In genomic region chr13:46780379-46780778, GRCm38 (mm10) we compare ENCODE assay signal across 29 mouse cellular contexts. TPM values are rescaled to one million over a fixed set of nuclear protein-coding genes. Genes with fewer than 3 reads are reported as not detected.
DNase-seq lines count a peak whose midpoint lies in the region; ATAC-seq and TF ChIP-seq lines count a peak whose summit lies in the region.
"Had no signal": no experiment of that assay in that cellular context is flagged by ENCODE, and none has a peak within 500 bp of the region (broad histone marks: within the 10 kb centered on the region; RNA-seq: fewer than 3 reads in every experiment).

No protein-coding gene starts in this region.

- ATAC-seq in kidney, embryonic 16.5 days (ENCODE audit: low FRiP score, low TSS enrichment) = no peak
- no peak for ATAC-seq in liver, postnatal 0 days
- ATAC-seq in liver, embryonic 12.5 days = peak; percentile 69
- ATAC-seq in liver, embryonic 15.5 days (ENCODE audit: insufficient read depth) = peak; percentile 62
- ATAC-seq: forebrain, embryonic 15.5 days; midbrain, embryonic 16.5 days had no signal

- no peak overlapping the region for H3K4me2 ChIP-seq in kidney, embryonic 16.5 days (replicated peaks; ENCODE audit: low read depth, low read length)
- H3K4me2 ChIP-seq in liver, postnatal 0 days (ENCODE audit: low read depth, low read length) = no peak overlapping the region
- H3K4me2 ChIP-seq in liver, embryonic 12.5 days = peak overlapping the region; percentile 2; the same call in 1 of the 2 replicates
- H3K4me2 ChIP-seq in liver, embryonic 15.5 days = no peak overlapping the region
- H3K4me2 ChIP-seq: embryonic facial prominence, embryonic 12.5 days; forebrain, embryonic 15.5 days; hindbrain, embryonic 15.5 days; limb, embryonic 13.5 days; neural tube, embryonic 12.5 days had no signal

- H3K36me3 ChIP-seq in kidney, embryonic 16.5 days (ENCODE audit: insufficient read depth, low read length) = 0 out of 2 replicates have a peak, but pooled peaks cover 12% of the 10 kb centered on the region
- peaks cover 9% of the 10 kb centered on the region; the same call in 1 of the 2 replicates for H3K36me3 ChIP-seq in liver, postnatal 0 days (replicated peaks; ENCODE audit: insufficient read depth, low read length)
- H3K36me3 ChIP-seq in liver, embryonic 12.5 days = peaks cover 6% of the 10 kb centered on the region; the same call in 1 of the 2 replicates
- no peaks in the 10 kb centered on the region for H3K36me3 ChIP-seq in liver, embryonic 15.5 days (replicated peaks)
- H3K36me3 ChIP-seq: forebrain, embryonic 15.5 days; G1E had no signal

- no peaks in the 10 kb centered on the region for H3K9me3 ChIP-seq in kidney, embryonic 16.5 days (ENCODE audit: low read length)
- H3K9me3 ChIP-seq in liver, postnatal 0 days (ENCODE audit: low read length) = no peaks in the 10 kb centered on the region
- no peaks in the 10 kb centered on the region for H3K9me3 ChIP-seq in liver, embryonic 12.5 days (replicated peaks)
- H3K9me3 ChIP-seq in liver, embryonic 15.5 days (replicated peaks) = no peaks in the 10 kb centered on the region
- H3K9me3 ChIP-seq: embryonic facial prominence, embryonic 12.5 days; forebrain, embryonic 15.5 days; G1E; hindbrain, embryonic 10.5 days; hindbrain, embryonic 15.5 days; limb, embryonic 13.5 days; midbrain, embryonic 10.5 days; neural tube, embryonic 12.5 days had no signal

- H3K27ac ChIP-seq in kidney, embryonic 16.5 days (ENCODE audit: low read length) = peak overlapping the region; percentile 37
- no peak overlapping the region for H3K27ac ChIP-seq in liver, postnatal 0 days (ENCODE audit: low read depth)
- no peak overlapping the region for H3K27ac ChIP-seq in liver, embryonic 12.5 days
- no peak overlapping the region for H3K27ac ChIP-seq in liver, embryonic 15.5 days (replicated peaks)
- H3K27ac ChIP-seq: embryonic facial prominence, embryonic 12.5 days; forebrain, embryonic 15.5 days; hindbrain, embryonic 10.5 days; hindbrain, embryonic 15.5 days; limb, embryonic 13.5 days; midbrain, embryonic 10.5 days; neural tube, embryonic 12.5 days had no signal

- no peak for TF ChIP-seq EP300 in liver, postnatal 0 days (IDR thresholded peaks at IDR 0.05; ENCODE audit: low read depth)

- WGBS in kidney, embryonic 16.5 days = 78% methylated on average over 11 of the region's 11 CpGs
- 68% methylated on average over 11 of the region's 11 CpGs for WGBS in liver, postnatal 0 days (ENCODE audit: insufficient replicate concordance)
- 48% methylated on average over 11 of the region's 11 CpGs for WGBS in liver, embryonic 12.5 days (ENCODE audit: insufficient replicate concordance)
- 47% methylated on average over 11 of the region's 11 CpGs for WGBS in liver, embryonic 15.5 days (ENCODE audit: insufficient replicate concordance)

- H3K27me3 ChIP-seq in kidney, embryonic 16.5 days (ENCODE audit: insufficient read depth, low read length) = no peaks in the 10 kb centered on the region
- no peaks in the 10 kb centered on the region for H3K27me3 ChIP-seq in liver, postnatal 0 days (ENCODE audit: insufficient read depth, low read length)
- no peaks in the 10 kb centered on the region for H3K27me3 ChIP-seq in liver, embryonic 12.5 days (replicated peaks)
- H3K27me3 ChIP-seq in liver, embryonic 15.5 days = no peaks in the 10 kb centered on the region
- H3K27me3 ChIP-seq: embryonic facial prominence, embryonic 12.5 days; forebrain, embryonic 15.5 days; hindbrain, embryonic 15.5 days; limb, embryonic 13.5 days; neural tube, embryonic 12.5 days had no signal

- H3K9ac ChIP-seq in kidney, embryonic 16.5 days (replicated peaks; ENCODE audit: low read length) = no peak overlapping the region
- no peak overlapping the region for H3K9ac ChIP-seq in liver, postnatal 0 days (replicated peaks)
- H3K9ac ChIP-seq in liver, embryonic 12.5 days = no peak overlapping the region
- no peak overlapping the region for H3K9ac ChIP-seq in liver, embryonic 15.5 days
- H3K9ac ChIP-seq: embryonic facial prominence, embryonic 12.5 days; forebrain, embryonic 15.5 days; hindbrain, embryonic 15.5 days; limb, embryonic 13.5 days; neural tube, embryonic 12.5 days had no signal

- no peak for TF ChIP-seq CTCF in liver, postnatal 0 days (IDR thresholded peaks at IDR 0.05; ENCODE audit: low read depth)

- peaks cover 11% of the 10 kb centered on the region for H3K4me1 ChIP-seq in kidney, embryonic 16.5 days (ENCODE audit: insufficient read depth, low read length)
- H3K4me1 ChIP-seq in liver, postnatal 0 days (ENCODE audit: insufficient read depth) = no peaks in the 10 kb centered on the region
- peaks cover 45% of the 10 kb centered on the region for H3K4me1 ChIP-seq in liver, embryonic 12.5 days
- peaks cover 29% of the 10 kb centered on the region for H3K4me1 ChIP-seq in liver, embryonic 15.5 days (replicated peaks)
- H3K4me1 ChIP-seq: embryonic facial prominence, embryonic 12.5 days; forebrain, embryonic 15.5 days; hindbrain, embryonic 10.5 days; hindbrain, embryonic 15.5 days; midbrain, embryonic 10.5 days had no signal

- DNase-seq in kidney, adult 8-10 months = no peak
- peak; percentile 24 for DNase-seq in liver
- DNase-seq in liver, postnatal 0 days = no peak
- DNase-seq in cerebellum, adult 9-11 months = no peak
- DNase-seq: adrenal gland, adult 8-10 months; B cell, adult 2 months; cerebellum, adult 8-10 months; cerebellum, postnatal 36 days; embryo, embryonic 11 days; gastrocnemius, postnatal 14 days; heart, postnatal 14 days; kidney, adult 18-20 months; kidney, postnatal 25 days; lung, adult 2 months; lung, postnatal 14 days; spleen, adult 18-20 months had no signal

- H3K4me3 ChIP-seq in kidney, embryonic 16.5 days (ENCODE audit: low read length) = no peak overlapping the region
- no peak overlapping the region for H3K4me3 ChIP-seq in liver, postnatal 0 days (ENCODE audit: low read depth, low read length)
- H3K4me3 ChIP-seq in liver, embryonic 12.5 days = no peak overlapping the region
- no peak overlapping the region for H3K4me3 ChIP-seq in liver, embryonic 15.5 days (replicated peaks)
- H3K4me3 ChIP-seq: embryonic facial prominence, embryonic 12.5 days; forebrain, embryonic 15.5 days; hindbrain, embryonic 10.5 days; hindbrain, embryonic 15.5 days; limb, embryonic 13.5 days; midbrain, embryonic 10.5 days; myocyte; neural tube, embryonic 12.5 days had no signal

RNA-seq across cellular contexts. Expression of gene Nup153, which starts 52.6 kb away (rescaled TPM):
- polyA plus RNA-seq in kidney, embryonic 16.5 days (2015; fragmentation: Nextera tagmentation; extraction: Ambion mirVana) = 23.0 and 23.3 TPM in 2 replicates
- polyA plus RNA-seq in liver, postnatal 0 days (2015; fragmentation: Nextera tagmentation; extraction: Ambion mirVana) = 6.6 and 8.0 TPM in 2 replicates
- 38.3 and 39.0 TPM in 2 replicates for polyA plus RNA-seq in liver, embryonic 12.5 days (2016; fragmentation: Nextera tagmentation; extraction: Ambion mirVana)
- polyA plus RNA-seq in liver, embryonic 15.5 days (2015; fragmentation: Nextera tagmentation; extraction: Ambion mirVana) = 16.5 and 17.2 TPM in 2 replicates

Comparison
In these comparisons a context has a peak if more than half of its experiments do, and no peak if none do; other contexts are left out.
1. ATAC-seq: peak in liver, embryonic 12.5 days (single experiment) and liver, embryonic 15.5 days (single experiment); none in kidney, embryonic 16.5 days (single experiment) and liver, postnatal 0 days (single experiment).